Mouse (Mus musculus): Measurements from ENCODE around the gene Cdc42bpg.

GRCm38 (mm10) chr19:6304787-6305516, 1.3 kb upstream of the Cdc42bpg start:
- TF ChIP-seq TAL1 (IDR thresholded peaks at IDR 0.05; ENCODE audit: low read length) = no peak
- no peak for TF ChIP-seq GATA1 (IDR thresholded peaks at IDR 0.05; ENCODE audit: low read length)

Data from erythroblast, embryonic 14.5 days (primary cell).